7 mouse cellular contexts compared by ENCODE assay signal in the genomic region with DNA sequence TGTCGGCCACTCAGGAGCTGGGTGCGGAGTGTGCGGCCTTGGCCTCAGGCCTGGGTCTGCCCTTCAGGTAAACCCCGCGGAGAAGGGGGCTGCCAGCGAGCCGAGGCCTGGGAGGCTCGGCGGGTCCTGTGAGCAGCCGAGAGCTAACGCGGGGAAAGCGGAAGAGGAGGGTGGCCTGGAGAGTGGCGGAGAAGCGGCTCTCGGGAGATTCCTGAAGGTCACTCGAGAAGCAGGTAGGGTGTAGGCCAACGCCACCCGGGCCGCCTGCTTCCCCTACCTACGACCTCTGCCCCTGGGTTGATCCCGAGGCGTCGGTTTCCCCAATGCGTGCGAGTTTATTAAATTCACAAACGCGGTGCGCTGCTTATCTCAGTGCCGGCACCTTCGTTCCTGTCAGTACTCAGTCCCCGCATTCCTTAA. TPM values are rescaled to one million over a fixed set of nuclear protein-coding genes. Genes with fewer than 3 reads are reported as not detected.
A peak's percentile ranks its signal among the peaks of the same experiment; 100 is the strongest.
DNase-seq lines count a peak whose midpoint lies in the region; ATAC-seq and TF ChIP-seq lines count a peak whose summit lies in the region.

No protein-coding gene starts in this region.

- peak overlapping the region; percentile 88 for H3K27ac ChIP-seq in forebrain, embryonic 15.5 days (replicated peaks)
- peak overlapping the region; percentile 97 for H3K27ac ChIP-seq in liver, postnatal 0 days (ENCODE audit: low read depth)

- no peaks in the 10 kb centered on the region for H3K27me3 ChIP-seq in E14TG2a.4 (ENCODE audit: insufficient read depth, low read length)
- no peaks in the 10 kb centered on the region for H3K27me3 ChIP-seq in forebrain, embryonic 15.5 days
- no peaks in the 10 kb centered on the region for H3K27me3 ChIP-seq in liver, postnatal 0 days (ENCODE audit: insufficient read depth, low read length)

- no peak for TF ChIP-seq EP300 in liver, postnatal 0 days (IDR thresholded peaks at IDR 0.05; ENCODE audit: low read depth)

- peaks cover 33% of the 10 kb centered on the region for H3K36me3 ChIP-seq in E14TG2a.4 (ENCODE audit: insufficient read depth, low read length)
- H3K36me3 ChIP-seq in forebrain, embryonic 15.5 days, result peaks cover 25% of the 10 kb centered on the region
- H3K36me3 ChIP-seq in liver, postnatal 0 days (replicated peaks; ENCODE audit: insufficient read depth, low read length), result peaks cover 25% of the 10 kb centered on the region

- peak overlapping the region; percentile 95 for H3K4me3 ChIP-seq in E14TG2a.4 (replicated peaks; ENCODE audit: low read length)
- peak overlapping the region; percentile 99 for H3K4me3 ChIP-seq in forebrain, embryonic 15.5 days
- peak overlapping the region; percentile 96 for H3K4me3 ChIP-seq in liver, postnatal 0 days (ENCODE audit: low read depth, low read length)

- WGBS in forebrain, embryonic 15.5 days, result under 1% methylated on average over 32 of the region's 32 CpGs
- WGBS in liver, postnatal 0 days (ENCODE audit: insufficient replicate concordance), result 1% methylated on average over 32 of the region's 32 CpGs

- peak; percentile 48 for ATAC-seq in CD4-positive, CD25-positive, alpha-beta regulatory T cell, adult 4 months
- no peak; the same call in 1 of the 2 replicates for ATAC-seq in forebrain, embryonic 15.5 days (replicated peaks)
- ATAC-seq in liver, postnatal 0 days, result peak; percentile 78

- H3K4me1 ChIP-seq in E14TG2a.4 (replicated peaks; ENCODE audit: low read depth, low read length), result peaks cover 18% of the 10 kb centered on the region
- H3K4me1 ChIP-seq in forebrain, embryonic 15.5 days, result peaks cover 26% of the 10 kb centered on the region
- 0 out of 2 replicates have a peak, but pooled peaks cover 5% of the 10 kb centered on the region for H3K4me1 ChIP-seq in liver, postnatal 0 days (ENCODE audit: insufficient read depth)

- H3K4me2 ChIP-seq in forebrain, embryonic 15.5 days (replicated peaks), result peak overlapping the region; percentile 74
- peak overlapping the region; percentile 88 for H3K4me2 ChIP-seq in liver, postnatal 0 days (ENCODE audit: low read depth, low read length)

- no peak for DNase-seq in liver, postnatal 0 days
- DNase-seq in MN1 (ENCODE audit: low spot score), result no peak
- no peak for DNase-seq in adrenal gland, postnatal 25 days
- DNase-seq in adrenal gland, adult 8-10 months, result no peak

- peak overlapping the region; percentile 100 for H3K9ac ChIP-seq in forebrain, embryonic 15.5 days (replicated peaks)
- H3K9ac ChIP-seq in liver, postnatal 0 days (replicated peaks), result peak overlapping the region; percentile 98

- TF ChIP-seq CTCF in E14TG2a.4 (conservative IDR thresholded peaks at IDR 0.05; ENCODE audit: low read length), result no peak
- TF ChIP-seq CTCF in liver, postnatal 0 days (IDR thresholded peaks at IDR 0.05; ENCODE audit: low read depth), result no peak

- no peaks in the 10 kb centered on the region for H3K9me3 ChIP-seq in E14TG2a.4 (ENCODE audit: low read length)
- no peaks in the 10 kb centered on the region for H3K9me3 ChIP-seq in forebrain, embryonic 15.5 days
- H3K9me3 ChIP-seq in liver, postnatal 0 days (ENCODE audit: low read length), result no peaks in the 10 kb centered on the region

RNA-seq across cellular contexts. Expression of gene Uqcrc2, which starts 0.4 kb away (rescaled TPM):
- 100 to 1,000 TPM; 224 to 238 TPM for polyA plus RNA-seq in CD4-positive, CD25-positive, alpha-beta regulatory T cell, adult 4 months (2017; shearing (Covaris generic))
- 217 and 226 TPM in 2 replicates for polyA plus RNA-seq in forebrain, embryonic 15.5 days (2015; fragmentation: Nextera tagmentation; extraction: Ambion mirVana)
- 152 and 155 TPM in 2 replicates for polyA plus RNA-seq in liver, postnatal 0 days (2015; fragmentation: Nextera tagmentation; extraction: Ambion mirVana)
- total RNA-seq in adrenal gland, postnatal 25 days (2021), result 319 and 341 TPM in 2 replicates
- 100 to 1,000 TPM; 220 to 332 (median 263) TPM for total RNA-seq in adrenal gland, adult 8-10 months (2022)

RNA-seq across cellular contexts. Expression of gene Pdzd9, which starts 34.8 kb away (rescaled TPM):
- polyA plus RNA-seq in CD4-positive, CD25-positive, alpha-beta regulatory T cell, adult 4 months (2017; shearing (Covaris generic)), result under 1 TPM; 0.68 to 0.78 TPM
- 0.27 and 0.34 TPM in 2 replicates for polyA plus RNA-seq in forebrain, embryonic 15.5 days (2015; fragmentation: Nextera tagmentation; extraction: Ambion mirVana)
- polyA plus RNA-seq in liver, postnatal 0 days (2015; fragmentation: Nextera tagmentation; extraction: Ambion mirVana), result 0.09 and 0.21 TPM in 2 replicates
- not detected in 2 replicates for total RNA-seq in adrenal gland, postnatal 25 days (2021)
- total RNA-seq in adrenal gland, adult 8-10 months (2022), result not detected

RNA-seq across cellular contexts. Expression of gene Mosmo, which starts 42.0 kb away (rescaled TPM):
- polyA plus RNA-seq in CD4-positive, CD25-positive, alpha-beta regulatory T cell, adult 4 months (2017; shearing (Covaris generic)), result 10 to 100 TPM in 1 of 2 experiments, 1 to 10 TPM in 1; 7.0 to 10.1 TPM
- polyA plus RNA-seq in forebrain, embryonic 15.5 days (2015; fragmentation: Nextera tagmentation; extraction: Ambion mirVana), result 14.0 and 15.6 TPM in 2 replicates
- 4.9 and 6.6 TPM in 2 replicates for polyA plus RNA-seq in liver, postnatal 0 days (2015; fragmentation: Nextera tagmentation; extraction: Ambion mirVana)
- total RNA-seq in adrenal gland, postnatal 25 days (2021), result 40.1 and 40.4 TPM in 2 replicates
- total RNA-seq in adrenal gland, adult 8-10 months (2022), result 10 to 100 TPM; 43.3 to 54.1 (median 52.1) TPM
